Mouse (Mus musculus) MEL (cell line): ENCODE data around the gene Hoxc6. TPM values are rescaled to one million over a fixed set of nuclear protein-coding genes. Genes with fewer than 3 reads are reported as not detected.
A peak's percentile ranks its signal among the peaks of the same experiment; 100 is the strongest.

ENCODE experiments used
- DNase-seq: peaks from one replicate; pipeline ENCODE4 v3.0.0; 2011; ENCODE audit warnings: low read depth, low spot score
- H3K27ac ChIP-seq: 2 replicates; pipeline ENCODE4 v1.5.1; 2012; ENCODE audit warnings: low read depth, mild to moderate bottlenecking, control low read depth, low read length, moderate library complexity; ENCODE audit not compliant: control insufficient read depth
- H3K27me3 ChIP-seq, 2 experiments: fragments of 150-350 bp in 1 of 2; sonication (generic) in 1 of 2; 2 replicates each; pipeline ENCODE4 v1.6.1; 2012; ENCODE audit warnings: low read length in 2 of 2, mild to moderate bottlenecking in 2 of 2, improper control_type of control experiment in 1 of 2, moderate library complexity in 1 of 2; ENCODE audit not compliant: insufficient read depth in 2 of 2, control insufficient read depth in 1 of 2
- H3K36me3 ChIP-seq, 2 experiments: 2 replicates each; pipeline ENCODE4 v1.6.1; 2012 to 2014; ENCODE audit warnings: low read length in 2 of 2, improper control_type of control experiment in 1 of 2, inconsistent platforms in 1 of 2, mild to moderate bottlenecking in 1 of 2; ENCODE audit not compliant: insufficient read depth in 2 of 2, control insufficient read depth in 1 of 2
- H3K4me1 ChIP-seq, 2 experiments: fragments of 150-350 bp in 1 of 2; sonication (generic) in 1 of 2; 2 replicates each; pipeline ENCODE4 v1.6.1; 2012; ENCODE audit warnings: low read length in 2 of 2, improper control_type of control experiment in 1 of 2, mild to moderate bottlenecking in 1 of 2; ENCODE audit not compliant: insufficient read depth in 2 of 2, control insufficient read depth in 1 of 2
- H3K4me3 ChIP-seq, 2 experiments: fragments of 150-350 bp in 1 of 2; sonication (generic) in 1 of 2; 2 replicates each; pipeline ENCODE4 v1.5.1; 2012; ENCODE audit warnings: low read depth in 2 of 2, low read length in 2 of 2, mild to moderate bottlenecking in 2 of 2, moderate library complexity in 2 of 2, control low read depth in 1 of 2, improper control_type of control experiment in 1 of 2; ENCODE audit not compliant: control insufficient read depth in 1 of 2, insufficient read depth in 1 of 2
- H3K79me2 ChIP-seq: 2 replicates; pipeline ENCODE4 v1.6.1; 2012; ENCODE audit warnings: mild to moderate bottlenecking, low read length, moderate library complexity; ENCODE audit not compliant: control insufficient read depth, poor library complexity, insufficient read depth
- H3K9ac ChIP-seq: 2 replicates; pipeline ENCODE4 v1.6.1; 2012; ENCODE audit warnings: low read depth, mild to moderate bottlenecking, control low read depth, low read length, moderate library complexity; ENCODE audit not compliant: control insufficient read depth, poor library complexity, severe bottlenecking
- H3K9me3 ChIP-seq: fragments of 150-350 bp; sonication (generic); replicated peaks from 2 replicates; pipeline ENCODE4 v1.6.1; 2012; ENCODE audit warnings: mild to moderate bottlenecking, low read length, improper control_type of control experiment, moderate library complexity; ENCODE audit not compliant: insufficient read depth
- BHLHE40 ChIP-seq: IDR thresholded peaks from 2 replicates; pipeline ENCODE4 v1.6.1; 2012; ENCODE audit warnings: low read depth, mild to moderate bottlenecking, inconsistent platforms, low read length, improper control_type of control experiment, borderline replicate concordance
- CTCF ChIP-seq, 3 experiments: IDR thresholded peaks in 2 of 3; conservative IDR thresholded peaks in 1 of 3; 2 replicates each; pipeline ENCODE4 v1.5.1; 2011 to 2012; ENCODE audit warnings: low read length in 3 of 3, low read depth in 2 of 3, mild to moderate bottlenecking in 2 of 3, improper control_type of control experiment in 1 of 3, inconsistent platforms in 1 of 3, mixed read lengths in 1 of 3, moderate library complexity in 1 of 3; ENCODE audit not compliant: control insufficient read depth in 1 of 3, insufficient read depth in 1 of 3, poor library complexity in 1 of 3, severe bottlenecking in 1 of 3
- EP300 ChIP-seq, 2 experiments: IDR thresholded peaks; 2 replicates each; pipeline ENCODE4 v1.6.1; 2011; ENCODE audit warnings: improper control_type of control experiment in 2 of 2, low read length in 2 of 2, low read depth in 1 of 2, mild to moderate bottlenecking in 1 of 2
- ETS1 ChIP-seq: IDR thresholded peaks from 2 replicates; pipeline ENCODE4 v1.6.1; 2012; ENCODE audit warnings: low read depth, mild to moderate bottlenecking, inconsistent platforms, low read length, improper control_type of control experiment, moderate library complexity
- GATA1 ChIP-seq: IDR thresholded peaks from 2 replicates; pipeline ENCODE4 v1.6.1; 2011; ENCODE audit warnings: low read depth, low read length, improper control_type of control experiment
- HCFC1 ChIP-seq: IDR thresholded peaks from 2 replicates; pipeline ENCODE4 v1.6.1; 2012; ENCODE audit warnings: low read depth, mild to moderate bottlenecking, inconsistent platforms, low read length, improper control_type of control experiment, moderate library complexity
- JUND ChIP-seq: IDR thresholded peaks from 2 replicates; pipeline ENCODE4 v1.6.1; 2011; ENCODE audit warnings: low read depth, mild to moderate bottlenecking, improper control_type of control experiment, low read length
- MAFK ChIP-seq: IDR thresholded peaks from 2 replicates; pipeline ENCODE4 v1.6.1; 2011; ENCODE audit warnings: low read depth, mild to moderate bottlenecking, low read length, improper control_type of control experiment, borderline replicate concordance
- MAZ ChIP-seq: IDR thresholded peaks from 2 replicates; pipeline ENCODE4 v1.6.1; 2012; ENCODE audit warnings: low read depth, mild to moderate bottlenecking, inconsistent platforms, low read length, improper control_type of control experiment
- MEF2A ChIP-seq: IDR thresholded peaks from 2 replicates; pipeline ENCODE4 v1.6.1; 2014; ENCODE audit warnings: low read depth, mild to moderate bottlenecking, inconsistent platforms, low read length, improper control_type of control experiment; ENCODE audit not compliant: poor library complexity, insufficient replicate concordance, severe bottlenecking; ENCODE audit errors: extremely low read depth
- MXI1 ChIP-seq: IDR thresholded peaks from 2 replicates; pipeline ENCODE4 v1.6.1; 2011; ENCODE audit warnings: mild to moderate bottlenecking, low read depth, low read length, improper control_type of control experiment
- POLR2AphosphoS2 ChIP-seq: IDR thresholded peaks from 2 replicates; pipeline ENCODE4 v1.6.1; 2011; ENCODE audit warnings: low read length, improper control_type of control experiment
- RCOR1 ChIP-seq: IDR thresholded peaks from 2 replicates; pipeline ENCODE4 v1.6.1; 2012; ENCODE audit warnings: low read depth, mild to moderate bottlenecking, inconsistent platforms, low read length, improper control_type of control experiment
- SMC3 ChIP-seq: IDR thresholded peaks from 2 replicates; pipeline ENCODE4 v1.6.1; 2011; ENCODE audit warnings: low read depth, low read length, improper control_type of control experiment
- TCF12 ChIP-seq: IDR thresholded peaks from 2 replicates; pipeline ENCODE4 v1.6.1; 2014; ENCODE audit warnings: low read depth, mild to moderate bottlenecking, inconsistent platforms, low read length, improper control_type of control experiment, moderate library complexity
- UBTF ChIP-seq: IDR thresholded peaks from 2 replicates; pipeline ENCODE4 v1.6.1; 2012; ENCODE audit warnings: low read depth, mild to moderate bottlenecking, inconsistent platforms, low read length, improper control_type of control experiment, moderate library complexity, borderline replicate concordance; ENCODE audit not compliant: insufficient read depth
- USF1 ChIP-seq: IDR thresholded peaks from 2 replicates; pipeline ENCODE4 v1.6.1; 2014; ENCODE audit warnings: low read depth, mild to moderate bottlenecking, inconsistent platforms, low read length, improper control_type of control experiment, moderate library complexity
- ZC3H11A ChIP-seq: IDR thresholded peaks from 2 replicates; pipeline ENCODE4 v1.6.1; 2012; ENCODE audit warnings: low read depth, mild to moderate bottlenecking, inconsistent platforms, low read length, improper control_type of control experiment
- ZKSCAN1 ChIP-seq: IDR thresholded peaks from 2 replicates; pipeline ENCODE4 v1.6.1; 2012; ENCODE audit warnings: low read depth, mild to moderate bottlenecking, inconsistent platforms, low read length, improper control_type of control experiment, moderate library complexity
- ZNF384 ChIP-seq: IDR thresholded peaks from 2 replicates; pipeline ENCODE4 v1.6.1; 2012; ENCODE audit warnings: low read depth, mild to moderate bottlenecking, inconsistent platforms, low read length, improper control_type of control experiment
- polyA plus RNA-seq, 2 experiments: library from polyadenylated mRNA; stranded (reverse) in 1 of 2; unstranded in 1 of 2; fragments of >175 nt in 1 of 2; fragments of >200 nt in 1 of 2; gene quantifications; 2 replicates each; pipeline versions ENCODE4 v1.2.1 to v1.2.4; 2012; ENCODE audit warnings: low replicate concordance in 2 of 2, low read depth in 1 of 2; ENCODE audit not compliant: insufficient read length in 2 of 2, insufficient read depth in 1 of 2, missing spikeins in 1 of 2
- total RNA-seq: library from RNA; depleted of rRNA; stranded (reverse); fragments of 300-350 nt; gene quantifications from 2 replicates; pipeline ENCODE4 v1.2.3, GENCODE M21; 2012

Gene Hoxc6
- total and polyA plus RNA-seq, 3 experiments, result 2.3 to 9.4 TPM; not detected in 1

DNA sequence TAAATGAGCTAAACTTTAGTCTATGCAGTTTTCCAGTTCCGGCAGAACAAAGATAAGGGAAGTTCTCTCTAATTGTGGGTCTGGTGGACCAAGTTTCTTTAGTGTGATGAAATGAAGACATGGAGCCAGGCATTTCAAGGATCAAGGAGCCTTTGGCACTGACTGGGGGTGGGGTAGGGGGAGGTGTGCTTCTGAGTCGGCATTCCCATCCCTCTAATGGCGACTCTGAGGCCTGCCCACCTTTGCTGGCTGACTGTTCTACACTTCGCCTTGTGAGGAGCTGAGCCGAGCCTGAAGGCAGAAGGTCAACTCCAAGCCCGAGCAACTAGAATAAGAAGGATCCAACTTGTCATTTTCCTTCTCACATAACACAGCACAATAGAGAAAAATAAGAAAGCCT, 36.3 kb upstream of the Hoxc6 start:
- Histone ChIP-seq H3K4me1 (0 out of 4 replicates have a peak, but pooled peaks cover 0 to 4% of the 10 kb centered on the region in 2 experiments), H3K27ac (no peak overlapping the region), H3K79me2 (peaks cover under 1% of the 10 kb centered on the region)
- DNase-seq, result no peak
- 0 out of 2 replicates have a peak, but pooled peaks have one; percentile 3 for TF ChIP-seq ZC3H11A
- no peak for TF ChIP-seq GATA1
- TF ChIP-seq SMC3, result peak; percentile 3; the same call in 1 of the 2 replicates
- no peak for TF ChIP-seq POLR2AphosphoS2
- TF ChIP-seq TCF12, result 0 out of 2 replicates have a peak, but pooled peaks have one; percentile 6
- TF ChIP-seq, all 39 proteins: peak for 3
- Histone ChIP-seq H3K27me3 (peaks cover 29 to 52% of the 10 kb centered on the region in 2 experiments), H3K36me3 (no peaks in the 10 kb centered on the region; a peak in 2 of 4 replicates), H3K9ac (no peak overlapping the region), H3K9me3 (no peaks in the 10 kb centered on the region), H3K4me3 (no peak overlapping the region; a peak in 1 of 4 replicates)

DNA sequence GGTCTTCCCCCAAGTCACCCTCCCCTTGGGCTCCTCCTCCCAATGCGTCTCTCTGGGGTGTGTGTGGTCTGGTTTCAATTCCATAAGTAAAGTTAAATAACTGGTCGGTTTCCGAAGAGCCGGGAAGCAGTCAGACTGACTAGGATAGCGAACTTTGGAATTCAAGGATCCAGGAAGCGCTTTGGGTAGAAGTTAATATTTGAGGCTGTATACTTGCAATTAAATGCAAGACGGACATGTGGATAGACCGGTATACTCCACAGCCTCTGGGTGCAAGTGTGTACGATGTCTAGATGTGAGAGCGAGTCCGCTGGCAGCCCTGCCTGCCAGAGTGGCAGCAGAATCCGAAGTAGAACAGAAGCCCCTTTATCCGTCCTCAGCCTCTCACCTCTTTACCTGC, 35.6 kb upstream of the Hoxc6 start:
- no peak for DNase-seq
- Histone ChIP-seq H3K4me1 (0 out of 4 replicates have a peak, but pooled peaks cover 0 to 4% of the 10 kb centered on the region in 2 experiments), H3K9me3 (no peaks in the 10 kb centered on the region), H3K4me3 (no peak overlapping the region), H3K79me2 (peaks cover 9% of the 10 kb centered on the region), H3K9ac (no peak overlapping the region), H3K36me3 (no peaks in the 10 kb centered on the region; a peak in 2 of 4 replicates), H3K27ac (no peak overlapping the region), H3K27me3 (peaks cover 29 to 51% of the 10 kb centered on the region in 2 experiments)
- TF ChIP-seq MEF2A (no peak), ZKSCAN1 (no peak), UBTF (no peak), BHLHE40 (no peak), MAZ (no peak), MXI1 (no peak), JUND (no peak), ZNF384 (no peak), USF1 (no peak), HCFC1 (no peak), CTCF (IDR thresholded peaks at IDR 0.05 in 2 of 3, conservative IDR thresholded peaks at IDR 0.05 in 1 of 3; ENCODE audit: control insufficient read depth in 1 of 3, insufficient read depth in 1 of 3, low read depth in 2 of 3, low read length in 3 of 3, poor library complexity in 1 of 3, severe bottlenecking in 1 of 3) (no peak), EP300 (IDR thresholded peaks at IDR 0.05; ENCODE audit: low read depth in 1 of 2, low read length in 2 of 2) (no peak), MAFK (no peak), RCOR1 (no peak), ETS1 (no peak), TCF12 (no peak)
